Mouse (Mus musculus): ENCODE data around the gene Cd200. TPM values are rescaled to one million over a fixed set of nuclear protein-coding genes. Genes with fewer than 3 reads are reported as not detected.

Gene Cd200
- polyA plus RNA-seq, 1 experiment from 2014 or later: 10.2 TPM

- 83% methylated on average over 2 of the region's 2 CpGs for WGBS
- Histone ChIP-seq H3K36me3 (replicated peaks) (no peaks in the 10 kb centered on the region), H3K4me3 (no peak overlapping the region), H3K9me3 (no peaks in the 10 kb centered on the region), H3K4me1 (peaks cover 5% of the 10 kb centered on the region; the same call in 1 of the 2 replicates), H3K27ac (no peak overlapping the region), H3K27me3 (ENCODE audit: poor library complexity, severe bottlenecking) (no peaks in the 10 kb centered on the region)
- DNase-seq (ENCODE audit: extremely low spot score, low spot score): no peak
These were observed 11.4 kb downstream of the Cd200 start for GRCm38 (mm10) chr16:45397440-45397839.

- no peak for DNase-seq (ENCODE audit: extremely low spot score, low spot score)
- Histone ChIP-seq H3K4me1 (peaks cover 14% of the 10 kb centered on the region), H3K9me3 (no peaks in the 10 kb centered on the region), H3K4me3 (no peak overlapping the region), H3K36me3 (replicated peaks) (no peaks in the 10 kb centered on the region), H3K27ac (no peak overlapping the region), H3K27me3 (ENCODE audit: poor library complexity, severe bottlenecking) (no peaks in the 10 kb centered on the region)
- 89% methylated on average over 6 of the region's 6 CpGs for WGBS
These were observed 16.6 kb downstream of the Cd200 start for GRCm38 (mm10) chr16:45392246-45392645.

- H3K4me3 ChIP-seq: no peak overlapping the region
- H3K27ac ChIP-seq: no peak overlapping the region
- H3K9me3 ChIP-seq: no peaks in the 10 kb centered on the region
- H3K36me3 ChIP-seq (replicated peaks): no peaks in the 10 kb centered on the region
- DNase-seq (ENCODE audit: extremely low spot score, low spot score): no peak
- H3K27me3 ChIP-seq (ENCODE audit: poor library complexity, severe bottlenecking): no peaks in the 10 kb centered on the region
- H3K4me1 ChIP-seq: peaks cover 14% of the 10 kb centered on the region
- 89% methylated on average over 3 of the region's 3 CpGs for WGBS
These were observed 17.2 kb downstream of the Cd200 start for GRCm38 (mm10) chr16:45391680-45392079.

GRCm38 (mm10) chr16:45390286-45390956, 18.4 kb downstream of the Cd200 start:
- Histone ChIP-seq H3K36me3 (replicated peaks) (no peaks in the 10 kb centered on the region), H3K4me3 (no peak overlapping the region), H3K9me3 (no peaks in the 10 kb centered on the region), H3K27me3 (ENCODE audit: poor library complexity, severe bottlenecking) (no peaks in the 10 kb centered on the region), H3K4me1 (peaks cover 14% of the 10 kb centered on the region), H3K27ac (no peak overlapping the region)
- no peak for DNase-seq (ENCODE audit: extremely low spot score, low spot score)
- WGBS: 81% methylated on average over 5 of the region's 5 CpGs

GRCm38 (mm10) chr16:45389833-45390232, 19.0 kb downstream of the Cd200 start:
- Histone ChIP-seq H3K36me3 (replicated peaks) (no peaks in the 10 kb centered on the region), H3K27me3 (ENCODE audit: poor library complexity, severe bottlenecking) (no peaks in the 10 kb centered on the region), H3K9me3 (no peaks in the 10 kb centered on the region), H3K4me3 (no peak overlapping the region), H3K4me1 (peaks cover 18% of the 10 kb centered on the region), H3K27ac (no peak overlapping the region)
- DNase-seq (ENCODE audit: extremely low spot score, low spot score): no peak
- 86% methylated on average over 2 of the region's 2 CpGs for WGBS

- no peaks in the 10 kb centered on the region for H3K27me3 ChIP-seq (ENCODE audit: poor library complexity, severe bottlenecking)
- no peaks in the 10 kb centered on the region for H3K9me3 ChIP-seq
- no peaks in the 10 kb centered on the region for H3K36me3 ChIP-seq (replicated peaks)
- peaks cover 19% of the 10 kb centered on the region for H3K4me1 ChIP-seq
- no peak overlapping the region for H3K4me3 ChIP-seq
- H3K27ac ChIP-seq: no peak overlapping the region
- DNase-seq (ENCODE audit: extremely low spot score, low spot score): no peak
- 89% methylated on average over 2 of the region's 2 CpGs for WGBS
These were observed 19.8 kb downstream of the Cd200 start for GRCm38 (mm10) chr16:45389041-45389440.

GRCm38 (mm10) chr16:45381811-45382210, 27.0 kb downstream of the Cd200 start:
- Histone ChIP-seq H3K4me3 (no peak overlapping the region), H3K27ac (no peak overlapping the region), H3K9me3 (no peaks in the 10 kb centered on the region), H3K36me3 (replicated peaks) (no peaks in the 10 kb centered on the region), H3K4me1 (peaks cover 5% of the 10 kb centered on the region; the same call in 1 of the 2 replicates), H3K27me3 (ENCODE audit: poor library complexity, severe bottlenecking) (no peaks in the 10 kb centered on the region)
- 78% methylated on average over 3 of the region's 3 CpGs for WGBS
- no peak for DNase-seq (ENCODE audit: extremely low spot score, low spot score)

- Histone ChIP-seq H3K9me3 (no peaks in the 10 kb centered on the region), H3K4me3 (no peak overlapping the region), H3K27me3 (ENCODE audit: poor library complexity, severe bottlenecking) (no peaks in the 10 kb centered on the region), H3K4me1 (no peaks in the 10 kb centered on the region), H3K27ac (no peak overlapping the region), H3K36me3 (replicated peaks) (no peaks in the 10 kb centered on the region)
- DNase-seq (ENCODE audit: extremely low spot score, low spot score): no peak
- WGBS: 85% methylated on average over 3 of the region's 3 CpGs
These were observed 29.9 kb downstream of the Cd200 start for GRCm38 (mm10) chr16:45378959-45379358.

- H3K27ac ChIP-seq: no peak overlapping the region
- no peak for DNase-seq (ENCODE audit: extremely low spot score, low spot score)
- H3K27me3 ChIP-seq (ENCODE audit: poor library complexity, severe bottlenecking): no peaks in the 10 kb centered on the region
- H3K4me1 ChIP-seq: no peaks in the 10 kb centered on the region
- H3K36me3 ChIP-seq (replicated peaks): no peaks in the 10 kb centered on the region
- no peaks in the 10 kb centered on the region for H3K9me3 ChIP-seq
- WGBS: 91% methylated on average over 5 of the region's 5 CpGs
- H3K4me3 ChIP-seq: no peak overlapping the region
These were observed 30.5 kb downstream of the Cd200 start for GRCm38 (mm10) chr16:45378147-45378943.

GRCm38 (mm10) chr16:45377332-45377731, 31.5 kb downstream of the Cd200 start:
- Histone ChIP-seq H3K4me3 (no peak overlapping the region), H3K4me1 (no peaks in the 10 kb centered on the region), H3K36me3 (replicated peaks) (no peaks in the 10 kb centered on the region), H3K27me3 (ENCODE audit: poor library complexity, severe bottlenecking) (no peaks in the 10 kb centered on the region), H3K9me3 (no peaks in the 10 kb centered on the region), H3K27ac (no peak overlapping the region)
- no peak for DNase-seq (ENCODE audit: extremely low spot score, low spot score)
- 87% methylated on average over 4 of the region's 4 CpGs for WGBS

- H3K27ac ChIP-seq: no peak overlapping the region
- DNase-seq (ENCODE audit: extremely low spot score, low spot score): no peak
- no peaks in the 10 kb centered on the region for H3K36me3 ChIP-seq (replicated peaks)
- H3K4me3 ChIP-seq: no peak overlapping the region
- WGBS: 67% methylated on average over 2 of the region's 2 CpGs
- no peaks in the 10 kb centered on the region for H3K4me1 ChIP-seq
- no peaks in the 10 kb centered on the region for H3K9me3 ChIP-seq
- no peaks in the 10 kb centered on the region for H3K27me3 ChIP-seq (ENCODE audit: poor library complexity, severe bottlenecking)
These were observed 32.0 kb downstream of the Cd200 start for GRCm38 (mm10) chr16:45376812-45377211.

GRCm38 (mm10) chr16:45376294-45376693, 32.6 kb downstream of the Cd200 start:
- Histone ChIP-seq H3K4me1 (no peaks in the 10 kb centered on the region), H3K27ac (no peak overlapping the region), H3K9me3 (no peaks in the 10 kb centered on the region), H3K4me3 (no peak overlapping the region), H3K36me3 (replicated peaks) (no peaks in the 10 kb centered on the region), H3K27me3 (ENCODE audit: poor library complexity, severe bottlenecking) (no peaks in the 10 kb centered on the region)
- DNase-seq (ENCODE audit: extremely low spot score, low spot score): no peak
- WGBS: 80% methylated on average over 4 of the region's 4 CpGs

- no peaks in the 10 kb centered on the region for H3K9me3 ChIP-seq
- WGBS: 77% methylated on average over 2 of the region's 2 CpGs
- H3K27ac ChIP-seq: no peak overlapping the region
- no peaks in the 10 kb centered on the region for H3K27me3 ChIP-seq (ENCODE audit: poor library complexity, severe bottlenecking)
- no peaks in the 10 kb centered on the region for H3K36me3 ChIP-seq (replicated peaks)
- DNase-seq (ENCODE audit: extremely low spot score, low spot score): no peak
- no peaks in the 10 kb centered on the region for H3K4me1 ChIP-seq
- no peak overlapping the region for H3K4me3 ChIP-seq
These were observed 33.2 kb downstream of the Cd200 start for GRCm38 (mm10) chr16:45375506-45376225.

All from forebrain, embryonic 10.5 days (tissue).